Mouse (Mus musculus) urinary bladder, postnatal 14 days (tissue): ENCODE results near the gene Tspan11.

ENCODE experiments used
- DNase-seq: peaks from one replicate; pipeline ENCODE4 v3.0.0; 2021; ENCODE audit warnings: low spot score

Tspan11 gene

GRCm38 (mm10) chr6:127877026-127877425 is 10.4 kb upstream of the Tspan11 start:
- peak; percentile 44 for DNase-seq

GRCm38 (mm10) chr6:127879472-127879871 is 7.9 kb upstream of the Tspan11 start:
- no peak for DNase-seq

- no peak for DNase-seq
These were observed 473 bp upstream of the Tspan11 start for GRCm38 (mm10) chr6:127886916-127887315.

- no peak for DNase-seq
These were observed 1.2 kb downstream of the Tspan11 start for GRCm38 (mm10) chr6:127888581-127888980.

DNA sequence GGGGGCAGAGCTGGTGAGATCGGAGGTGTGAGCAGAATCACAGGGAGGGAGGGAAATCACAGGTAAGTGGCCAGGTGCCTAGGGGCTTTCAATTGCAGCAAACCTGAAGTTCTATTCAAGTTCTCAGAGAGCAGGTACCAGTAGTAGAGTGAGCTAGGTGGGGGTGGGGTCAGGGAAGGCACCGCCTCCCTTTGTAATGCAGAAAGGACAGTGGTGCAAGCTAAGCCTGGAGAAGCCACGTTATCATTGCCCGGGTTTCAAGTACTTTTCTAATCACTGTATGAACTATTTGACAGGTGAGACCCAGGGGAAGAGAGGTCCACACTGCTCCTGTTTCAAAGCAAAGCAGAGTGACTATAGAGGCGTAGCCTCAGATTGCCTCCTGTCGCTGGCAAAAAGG is 6.2 kb downstream of the Tspan11 start:
- DNase-seq = no peak

DNA sequence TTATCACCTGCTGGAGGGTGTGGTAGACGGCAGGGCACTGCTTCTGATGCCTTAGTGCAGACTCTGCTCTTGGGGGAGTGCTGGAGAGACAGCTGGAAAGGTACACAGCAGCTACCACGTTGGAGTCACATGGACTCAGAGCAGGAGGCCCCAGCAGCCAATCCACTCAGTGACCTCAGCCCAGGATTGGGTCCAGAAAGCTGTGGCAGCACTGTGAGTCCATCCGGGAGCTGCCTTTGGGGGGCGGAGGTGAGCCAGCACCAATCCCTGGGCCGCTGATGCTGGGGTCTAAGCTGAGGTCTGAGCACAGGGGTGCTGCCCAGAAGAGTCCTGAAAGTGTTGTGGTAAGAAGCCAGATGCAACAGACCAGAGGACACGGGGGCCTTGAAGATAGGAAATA is 7.6 kb downstream of the Tspan11 start:
- no peak for DNase-seq

DNA sequence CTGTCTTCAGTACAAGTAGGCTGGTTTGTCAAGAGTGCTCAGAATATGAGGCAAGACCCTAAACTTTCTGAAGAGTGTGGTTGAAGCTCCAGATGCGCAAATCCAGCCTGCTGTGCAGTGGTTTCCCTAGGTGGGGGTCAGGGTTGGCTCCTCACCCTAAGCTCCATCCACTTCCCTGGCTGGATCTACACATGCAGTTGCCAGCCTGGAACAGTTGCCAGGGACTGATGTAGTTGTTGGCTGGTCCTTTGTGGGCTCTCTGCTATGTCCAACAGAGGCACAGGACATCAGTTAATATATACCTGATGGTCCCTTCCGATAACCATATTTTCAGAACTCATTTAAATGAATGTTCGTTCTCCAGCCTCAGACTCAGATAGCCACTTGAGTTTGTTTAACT is 9.0 kb downstream of the Tspan11 start:
- DNase-seq = no peak

DNA sequence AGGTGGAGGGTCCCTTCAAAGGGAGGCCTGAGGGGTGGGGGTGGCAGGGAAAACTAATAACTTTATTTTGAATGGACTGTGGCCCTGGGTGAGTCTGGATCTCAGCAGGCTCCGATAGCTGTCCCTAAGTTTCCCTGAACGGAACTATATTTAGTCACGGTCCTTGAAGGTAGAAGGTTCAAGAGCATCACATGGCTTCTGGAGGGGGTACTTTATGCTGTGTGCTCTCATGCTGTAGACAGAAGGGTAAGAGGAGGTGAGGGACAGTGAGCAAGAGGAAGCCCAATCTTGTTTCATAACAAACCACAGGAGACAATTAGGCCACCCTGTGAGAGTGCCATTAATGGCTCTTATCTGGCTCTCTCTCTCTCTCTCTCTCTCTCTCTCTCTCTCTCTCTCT is 10.0 kb downstream of the Tspan11 start:
- DNase-seq = no peak

GRCm38 (mm10) chr6:127900062-127900461 is 12.7 kb downstream of the Tspan11 start:
- no peak for DNase-seq

- no peak for DNase-seq
These were observed 13.9 kb downstream of the Tspan11 start for GRCm38 (mm10) chr6:127901261-127901660.

- no peak for DNase-seq
These were observed 14.3 kb downstream of the Tspan11 start for GRCm38 (mm10) chr6:127901669-127902068.

- no peak for DNase-seq
These were observed 15.2 kb downstream of the Tspan11 start for GRCm38 (mm10) chr6:127902559-127902958.

- DNase-seq = no peak
These were observed 23.2 kb downstream of the Tspan11 start for GRCm38 (mm10) chr6:127910638-127911037.

- no peak for DNase-seq
These were observed 24.3 kb downstream of the Tspan11 start for GRCm38 (mm10) chr6:127911687-127912086.

GRCm38 (mm10) chr6:127912938-127913337 is 25.5 kb downstream of the Tspan11 start:
- no peak for DNase-seq

GRCm38 (mm10) chr6:127916993-127917392 is 29.6 kb downstream of the Tspan11 start:
- no peak for DNase-seq

DNA sequence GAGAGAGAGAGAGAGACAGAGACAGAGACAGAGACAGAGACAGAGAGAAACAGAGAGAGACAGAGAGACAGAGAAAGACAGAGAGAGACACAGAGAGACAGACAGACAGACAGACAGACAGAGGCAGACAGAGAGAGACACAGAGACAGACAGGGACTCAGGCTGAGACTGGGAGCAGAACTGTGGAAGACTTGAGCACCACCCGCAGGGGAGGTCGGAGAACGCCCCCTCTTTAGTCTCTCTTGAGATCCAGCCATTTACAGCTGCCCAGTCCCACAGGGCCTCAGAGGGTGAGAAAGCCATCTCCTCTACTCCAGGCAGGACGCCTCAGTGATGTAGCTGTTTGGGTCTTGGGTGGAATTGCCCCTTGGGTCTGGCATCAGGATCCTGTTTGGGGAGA is 30.3 kb downstream of the Tspan11 start:
- DNase-seq = no peak

DNA sequence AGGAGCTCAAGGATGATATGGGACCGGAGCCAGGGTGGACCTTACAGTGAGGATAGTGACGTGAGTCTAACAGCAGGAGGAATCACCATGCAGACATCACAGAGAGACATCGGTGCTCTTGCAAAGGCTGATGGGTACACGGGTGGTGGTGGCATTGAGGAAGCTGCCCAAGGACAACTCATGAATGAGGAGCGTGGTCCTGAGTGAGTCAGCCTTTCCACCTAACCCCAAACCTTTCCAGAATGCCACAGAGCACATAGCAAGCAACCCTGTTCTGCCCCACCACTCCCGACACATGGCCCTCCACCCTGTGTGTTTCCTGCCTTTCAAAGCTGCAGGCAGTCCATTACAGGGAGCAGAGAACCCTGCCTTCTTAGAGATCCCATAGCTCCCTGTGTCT is 32.1 kb downstream of the Tspan11 start:
- no peak for DNase-seq

DNA sequence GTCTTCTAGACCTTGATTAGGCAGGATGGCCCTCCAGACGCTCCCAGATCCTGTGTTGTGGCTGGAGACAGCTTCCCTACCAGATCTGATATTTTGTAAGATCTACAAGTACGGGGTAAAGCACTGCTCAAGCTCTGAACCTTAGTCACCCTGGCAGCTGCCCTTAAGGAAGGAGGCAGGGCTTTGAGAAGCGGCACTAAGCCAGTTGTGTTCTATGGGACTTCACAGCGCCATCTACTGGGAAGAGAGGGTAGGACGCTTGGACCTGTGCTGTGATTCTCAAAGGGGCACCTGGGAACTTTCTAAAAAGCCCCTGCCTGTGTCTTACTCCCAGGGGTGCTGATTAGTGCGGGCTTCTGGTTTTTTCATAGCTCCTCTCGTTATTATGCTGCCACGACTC is 33.3 kb downstream of the Tspan11 start:
- DNase-seq = peak; percentile 88

DNA sequence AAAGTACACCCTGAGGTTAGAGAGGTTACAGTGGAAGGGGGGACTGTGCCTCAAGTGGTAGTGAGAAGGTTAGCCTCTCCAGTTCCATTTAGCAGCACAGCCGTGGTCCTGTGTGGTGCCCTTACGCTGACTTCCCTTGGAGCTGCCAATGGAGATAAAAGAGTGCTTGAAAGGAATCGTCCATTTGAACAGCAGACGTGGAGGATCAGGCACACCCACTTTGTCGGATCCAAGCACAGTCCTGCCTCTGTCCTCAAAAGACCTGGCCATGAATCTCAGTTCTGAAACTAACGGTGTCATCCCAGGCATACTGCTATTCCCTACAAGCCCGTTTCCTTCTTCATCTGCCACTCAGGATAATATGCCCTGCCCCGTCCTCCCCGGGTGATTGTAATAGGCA is 34.6 kb downstream of the Tspan11 start:
- DNase-seq = no peak

- DNase-seq = no peak
These were observed 35.9 kb downstream of the Tspan11 start for GRCm38 (mm10) chr6:127923296-127923695.

DNA sequence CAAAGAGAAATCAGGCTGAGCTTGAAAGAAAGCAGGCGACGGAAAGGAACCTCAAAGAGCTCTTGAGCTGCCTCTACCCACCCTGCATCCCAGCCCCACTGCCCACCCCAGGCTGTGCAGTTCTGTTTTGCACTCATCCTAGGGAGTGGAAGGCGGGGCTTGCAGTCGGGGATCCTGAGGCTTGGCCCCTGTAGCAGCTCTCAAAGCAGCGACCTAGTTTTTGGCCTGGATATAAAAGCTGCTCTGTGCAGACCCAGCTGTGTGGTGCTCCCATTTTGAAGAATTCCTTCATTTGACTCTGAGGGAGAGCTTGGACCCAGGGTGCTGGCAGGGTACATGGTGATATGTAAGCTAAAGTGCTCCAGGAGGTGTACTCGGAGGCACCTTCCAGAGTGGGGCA is 37.4 kb downstream of the Tspan11 start:
- no peak for DNase-seq

GRCm38 (mm10) chr6:127925915-127926314 is 38.5 kb downstream of the Tspan11 start:
- no peak for DNase-seq

- no peak for DNase-seq
These were observed 41.3 kb downstream of the Tspan11 start for GRCm38 (mm10) chr6:127928682-127929081.

- DNase-seq = no peak
These were observed 45.3 kb downstream of the Tspan11 start for GRCm38 (mm10) chr6:127932697-127933096.
